Mouse (Mus musculus): ENCODE data around the gene Ntn4. TPM values are rescaled to one million over a fixed set of nuclear protein-coding genes. Genes with fewer than 3 reads are reported as not detected.

The Ntn4 gene
- polyA plus RNA-seq, 1 experiment from 2014 or later = 1.6 TPM

- no peaks in the 10 kb centered on the region for H3K36me3 ChIP-seq (ENCODE audit: control insufficient read depth, insufficient read depth)
- 77% methylated on average over 14 of the region's 14 CpGs for WGBS
- no peak overlapping the region for H3K4me3 ChIP-seq (replicated peaks; ENCODE audit: low read length)
- no peak overlapping the region for H3K27ac ChIP-seq (ENCODE audit: low read length)
- no peaks in the 10 kb centered on the region for H3K4me1 ChIP-seq (replicated peaks; ENCODE audit: control insufficient read depth, insufficient read depth, low read length)
- H3K27me3 ChIP-seq (replicated peaks; ENCODE audit: control insufficient read depth, insufficient read depth, low read length) = no peaks in the 10 kb centered on the region; the same call in 1 of the 2 replicates
- H3K9me3 ChIP-seq (ENCODE audit: control insufficient read depth, low read length) = no peaks in the 10 kb centered on the region
- ATAC-seq = no peak
- no peak overlapping the region for H3K9ac ChIP-seq (replicated peaks; ENCODE audit: low read depth, low read length)
- H3K4me2 ChIP-seq (ENCODE audit: low read length) = no peak overlapping the region
Observed at GRCm38 (mm10) chr10:93751302-93751701, 110.8 kb downstream of the Ntn4 start.

DNA sequence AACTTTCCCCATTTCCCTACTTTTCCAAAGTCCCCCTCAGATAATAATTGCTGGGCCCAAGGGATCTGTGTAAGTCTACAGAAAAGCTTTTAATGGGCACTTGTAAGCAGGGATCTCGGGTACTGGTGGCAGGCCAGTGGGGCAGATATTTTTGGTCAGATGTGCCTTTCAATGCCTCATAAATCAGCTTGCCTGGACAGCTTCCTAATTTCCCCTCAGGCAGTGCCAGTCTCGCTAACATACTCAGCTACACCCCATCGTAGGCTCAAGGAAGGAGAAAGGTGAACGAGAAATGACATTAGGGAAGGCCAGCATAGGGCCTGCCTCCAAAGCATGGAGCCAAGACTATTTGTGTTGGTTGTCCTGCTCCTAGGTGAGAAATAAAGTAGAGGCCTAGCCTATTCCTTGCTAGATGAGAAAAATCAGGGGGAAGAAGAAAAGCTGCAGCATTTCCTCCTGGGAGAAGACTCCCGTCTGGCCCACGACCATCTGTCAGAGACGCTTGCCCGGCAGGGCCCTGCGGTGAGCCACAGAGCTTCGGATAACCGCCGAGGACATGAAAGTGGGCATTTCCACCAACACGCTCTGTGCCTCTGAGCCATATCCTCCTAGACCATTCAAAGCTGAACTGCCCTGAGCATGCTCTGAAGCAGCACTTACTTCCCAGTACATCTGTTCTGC, 113.4 kb downstream of the Ntn4 start:
- 84% methylated on average over 13 of the region's 13 CpGs for WGBS
- no peak overlapping the region for H3K4me2 ChIP-seq (ENCODE audit: low read length)
- H3K4me1 ChIP-seq (replicated peaks; ENCODE audit: control insufficient read depth, insufficient read depth, low read length) = no peaks in the 10 kb centered on the region
- ATAC-seq = no peak
- no peaks in the 10 kb centered on the region for H3K36me3 ChIP-seq (ENCODE audit: control insufficient read depth, insufficient read depth)
- H3K27me3 ChIP-seq (replicated peaks; ENCODE audit: control insufficient read depth, insufficient read depth, low read length) = no peaks in the 10 kb centered on the region; the same call in 1 of the 2 replicates
- no peak overlapping the region for H3K27ac ChIP-seq (ENCODE audit: low read length)
- H3K9me3 ChIP-seq (ENCODE audit: control insufficient read depth, low read length) = no peaks in the 10 kb centered on the region
- no peak overlapping the region for H3K9ac ChIP-seq (replicated peaks; ENCODE audit: low read depth, low read length)
- H3K4me3 ChIP-seq (replicated peaks; ENCODE audit: low read length) = no peak overlapping the region

DNA sequence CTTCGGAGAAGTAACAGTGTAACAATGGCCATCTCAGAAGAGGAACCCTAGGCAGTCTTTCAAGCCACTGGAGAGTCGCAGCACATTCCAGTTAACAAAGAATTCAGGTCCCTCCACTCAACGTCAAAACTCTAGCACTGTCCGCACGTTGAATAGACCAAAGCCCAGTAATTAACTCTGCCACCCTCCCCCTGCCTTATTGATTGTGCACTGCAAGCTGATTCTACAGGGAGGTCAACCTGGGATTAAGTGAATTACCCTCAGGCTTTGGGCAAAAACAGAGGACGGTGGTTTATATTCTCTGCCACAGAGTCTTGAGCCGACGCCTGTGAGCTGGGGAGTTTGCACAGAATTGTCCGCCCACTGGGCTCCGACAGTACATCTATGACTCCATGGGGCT, 115.7 kb downstream of the Ntn4 start:
- no peak for ATAC-seq
- Histone ChIP-seq H3K4me2 (ENCODE audit: low read length) (no peak overlapping the region), H3K9me3 (ENCODE audit: control insufficient read depth, low read length) (no peaks in the 10 kb centered on the region), H3K9ac (replicated peaks; ENCODE audit: low read depth, low read length) (no peak overlapping the region), H3K4me3 (replicated peaks; ENCODE audit: low read length) (no peak overlapping the region), H3K27me3 (replicated peaks; ENCODE audit: control insufficient read depth, insufficient read depth, low read length) (no peaks in the 10 kb centered on the region; the same call in 1 of the 2 replicates), H3K27ac (ENCODE audit: low read length) (no peak overlapping the region), H3K36me3 (ENCODE audit: control insufficient read depth, insufficient read depth) (no peaks in the 10 kb centered on the region), H3K4me1 (replicated peaks; ENCODE audit: control insufficient read depth, insufficient read depth, low read length) (no peaks in the 10 kb centered on the region)
- WGBS = 12% methylated on average over 10 of the region's 10 CpGs

- ATAC-seq = no peak; the same call in 1 of the 2 replicates
- WGBS = 60% methylated on average over 4 of the region's 4 CpGs
Observed at GRCm38 (mm10) chr10:93759644-93760043, 119.2 kb downstream of the Ntn4 start.

GRCm38 (mm10) chr10:93760429-93760828, 119.9 kb downstream of the Ntn4 start:
- Histone ChIP-seq H3K27ac (ENCODE audit: low read length) (no peak overlapping the region), H3K36me3 (ENCODE audit: control insufficient read depth, insufficient read depth) (no peaks in the 10 kb centered on the region), H3K9me3 (ENCODE audit: control insufficient read depth, low read length) (no peaks in the 10 kb centered on the region), H3K27me3 (replicated peaks; ENCODE audit: control insufficient read depth, insufficient read depth, low read length) (no peaks in the 10 kb centered on the region; the same call in 1 of the 2 replicates), H3K4me3 (replicated peaks; ENCODE audit: low read length) (no peak overlapping the region), H3K9ac (replicated peaks; ENCODE audit: low read depth, low read length) (no peak overlapping the region), H3K4me2 (ENCODE audit: low read length) (no peak overlapping the region), H3K4me1 (replicated peaks; ENCODE audit: control insufficient read depth, insufficient read depth, low read length) (no peaks in the 10 kb centered on the region)
- ATAC-seq = no peak
- WGBS = 76% methylated on average over 5 of the region's 5 CpGs

More at GRCm38 (mm10) chr10:93759644-93760043, 119.2 kb downstream of the Ntn4 start:
- no peaks in the 10 kb centered on the region; the same call in 1 of the 2 replicates for H3K27me3 ChIP-seq (replicated peaks; ENCODE audit: control insufficient read depth, insufficient read depth, low read length)
- H3K4me2 ChIP-seq (ENCODE audit: low read length) = no peak overlapping the region
- H3K36me3 ChIP-seq (ENCODE audit: control insufficient read depth, insufficient read depth) = no peaks in the 10 kb centered on the region
- no peaks in the 10 kb centered on the region for H3K9me3 ChIP-seq (ENCODE audit: control insufficient read depth, low read length)
- no peak overlapping the region for H3K27ac ChIP-seq (ENCODE audit: low read length)
- H3K4me3 ChIP-seq (replicated peaks; ENCODE audit: low read length) = no peak overlapping the region
- no peak overlapping the region for H3K9ac ChIP-seq (replicated peaks; ENCODE audit: low read depth, low read length)
- no peaks in the 10 kb centered on the region for H3K4me1 ChIP-seq (replicated peaks; ENCODE audit: control insufficient read depth, insufficient read depth, low read length)

DNA sequence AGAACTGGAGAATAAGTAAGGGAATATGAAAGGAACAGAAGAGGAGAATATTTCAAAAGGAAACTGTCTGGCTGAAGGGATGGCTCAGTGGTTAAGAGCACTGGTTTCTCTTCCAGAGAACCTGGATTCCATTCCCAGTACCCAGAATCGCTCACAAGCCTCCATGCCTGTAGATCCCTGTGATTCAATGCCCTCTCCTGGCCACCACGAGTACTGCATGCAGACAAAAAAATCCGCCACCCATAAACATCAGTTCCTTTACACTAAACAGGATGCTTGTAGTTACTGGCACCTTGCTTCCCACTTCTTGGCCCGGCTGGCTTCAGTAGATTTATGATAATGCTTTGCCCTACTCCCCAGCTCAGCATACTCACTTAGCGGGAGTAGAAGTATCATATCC, 122.6 kb downstream of the Ntn4 start:
- WGBS = 49% methylated on average over 5 of the region's 5 CpGs
- no peaks in the 10 kb centered on the region for H3K9me3 ChIP-seq (ENCODE audit: control insufficient read depth, low read length)
- no peaks in the 10 kb centered on the region for H3K27me3 ChIP-seq (replicated peaks; ENCODE audit: control insufficient read depth, insufficient read depth, low read length)

DNA sequence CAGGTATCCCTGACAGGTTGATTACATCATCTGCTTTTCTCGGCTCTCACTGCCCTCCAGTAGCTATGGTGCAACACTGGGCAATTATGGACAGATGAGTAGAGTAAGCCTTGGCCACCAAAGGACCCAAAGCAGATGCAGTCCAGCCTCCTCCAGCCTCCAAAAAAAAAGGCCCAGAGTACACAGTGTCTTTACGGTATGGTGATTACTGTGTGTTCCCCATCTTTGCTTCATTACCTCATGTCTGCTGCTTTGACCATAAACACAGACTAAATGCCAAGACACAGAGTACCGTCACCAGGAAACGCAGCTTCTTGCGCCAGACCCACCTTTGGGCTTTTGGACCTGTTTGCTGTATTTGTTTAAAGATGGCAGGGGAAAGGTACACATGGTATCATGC, 125.7 kb downstream of the Ntn4 start:
- 83% methylated on average over 5 of the region's 5 CpGs for WGBS

More for the DNA sequence above, 122.6 kb downstream of the Ntn4 start:
- H3K27ac ChIP-seq (ENCODE audit: low read length) = no peak overlapping the region
- no peak overlapping the region for H3K4me2 ChIP-seq (ENCODE audit: low read length)
- H3K9ac ChIP-seq (replicated peaks; ENCODE audit: low read depth, low read length) = no peak overlapping the region
- no peaks in the 10 kb centered on the region for H3K36me3 ChIP-seq (ENCODE audit: control insufficient read depth, insufficient read depth)
- ATAC-seq = no peak
- H3K4me3 ChIP-seq (replicated peaks; ENCODE audit: low read length) = no peak overlapping the region
- H3K4me1 ChIP-seq (replicated peaks; ENCODE audit: control insufficient read depth, insufficient read depth, low read length) = peaks cover 3% of the 10 kb centered on the region

GRCm38 (mm10) chr10:93767245-93767644, 126.8 kb downstream of the Ntn4 start:
- 51% methylated on average over 5 of the region's 5 CpGs for WGBS
- no peak for ATAC-seq

More for the DNA sequence above, 125.7 kb downstream of the Ntn4 start:
- Histone ChIP-seq H3K9me3 (ENCODE audit: control insufficient read depth, low read length) (no peaks in the 10 kb centered on the region), H3K4me2 (ENCODE audit: low read length) (no peak overlapping the region), H3K36me3 (ENCODE audit: control insufficient read depth, insufficient read depth) (no peaks in the 10 kb centered on the region), H3K4me1 (replicated peaks; ENCODE audit: control insufficient read depth, insufficient read depth, low read length) (peaks cover 5% of the 10 kb centered on the region), H3K4me3 (replicated peaks; ENCODE audit: low read length) (no peak overlapping the region), H3K27me3 (replicated peaks; ENCODE audit: control insufficient read depth, insufficient read depth, low read length) (no peaks in the 10 kb centered on the region), H3K27ac (ENCODE audit: low read length) (no peak overlapping the region), H3K9ac (replicated peaks; ENCODE audit: low read depth, low read length) (no peak overlapping the region)
- no peak for ATAC-seq

DNA sequence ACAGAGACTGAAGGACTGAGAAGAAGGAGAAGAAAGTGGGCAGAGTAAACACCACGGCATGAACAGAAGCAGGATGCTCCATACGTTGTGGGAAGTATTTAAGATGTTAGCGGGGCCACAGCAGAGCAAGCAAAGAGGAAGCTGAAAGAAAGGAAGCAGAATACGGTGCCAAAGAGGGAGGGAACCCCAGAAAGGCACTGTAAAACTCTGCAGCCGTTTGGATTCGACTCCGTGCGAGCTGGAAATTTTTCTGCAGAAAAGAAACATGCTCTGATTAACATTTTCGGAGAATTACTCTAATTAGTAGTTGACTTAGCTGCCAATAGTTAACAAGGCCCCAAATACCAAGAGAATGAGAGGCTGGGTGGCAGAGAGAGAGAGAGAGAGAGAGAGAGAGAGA, 127.7 kb downstream of the Ntn4 start:
- Histone ChIP-seq H3K4me1 (replicated peaks; ENCODE audit: control insufficient read depth, insufficient read depth, low read length) (peaks cover 11% of the 10 kb centered on the region), H3K4me2 (ENCODE audit: low read length) (peak overlapping the region; percentile 35), H3K27ac (ENCODE audit: low read length) (no peak overlapping the region), H3K36me3 (ENCODE audit: control insufficient read depth, insufficient read depth) (no peaks in the 10 kb centered on the region), H3K4me3 (replicated peaks; ENCODE audit: low read length) (no peak overlapping the region), H3K27me3 (replicated peaks; ENCODE audit: control insufficient read depth, insufficient read depth, low read length) (no peaks in the 10 kb centered on the region), H3K9me3 (ENCODE audit: control insufficient read depth, low read length) (no peaks in the 10 kb centered on the region), H3K9ac (replicated peaks; ENCODE audit: low read depth, low read length) (no peak overlapping the region)
- ATAC-seq = peak; percentile 70; the same call in 1 of the 2 replicates
- 17% methylated on average over 9 of the region's 9 CpGs for WGBS

More at GRCm38 (mm10) chr10:93767245-93767644, 126.8 kb downstream of the Ntn4 start:
- H3K27me3 ChIP-seq (replicated peaks; ENCODE audit: control insufficient read depth, insufficient read depth, low read length) = no peaks in the 10 kb centered on the region
- peaks cover 10% of the 10 kb centered on the region for H3K4me1 ChIP-seq (replicated peaks; ENCODE audit: control insufficient read depth, insufficient read depth, low read length)
- no peak overlapping the region for H3K9ac ChIP-seq (replicated peaks; ENCODE audit: low read depth, low read length)
- H3K27ac ChIP-seq (ENCODE audit: low read length) = no peak overlapping the region
- H3K4me2 ChIP-seq (ENCODE audit: low read length) = no peak overlapping the region
- H3K9me3 ChIP-seq (ENCODE audit: control insufficient read depth, low read length) = no peaks in the 10 kb centered on the region
- H3K36me3 ChIP-seq (ENCODE audit: control insufficient read depth, insufficient read depth) = no peaks in the 10 kb centered on the region
- H3K4me3 ChIP-seq (replicated peaks; ENCODE audit: low read length) = no peak overlapping the region

Measured in forebrain, embryonic 16.5 days (tissue).